Mouse (Mus musculus) forebrain, embryonic 10.5 days (tissue): ENCODE data around the gene Pitpnc1. TPM values are rescaled to one million over a fixed set of nuclear protein-coding genes. Genes with fewer than 3 reads are reported as not detected.

Source experiments
- DNase-seq: peaks from one replicate; pipeline ENCODE4 v3.0.0-alpha.2; 2017; ENCODE audit warnings: low spot score; ENCODE audit errors: extremely low spot score
- H3K27ac ChIP-seq: fragments of 300-500 bp; sonication (generic); 2 replicates; pipeline ENCODE4 v1.5.1; 2016; ENCODE audit warnings: mild to moderate bottlenecking
- H3K27me3 ChIP-seq: fragments of 300-500 bp; sonication (generic); 2 replicates; pipeline ENCODE4 v1.6.1; 2016; ENCODE audit warnings: mild to moderate bottlenecking; ENCODE audit not compliant: poor library complexity, severe bottlenecking
- H3K36me3 ChIP-seq: fragments of 300-500 bp; sonication (generic); replicated peaks from 2 replicates; pipeline ENCODE4 v1.6.1; 2016; ENCODE audit warnings: mild to moderate bottlenecking, moderate library complexity
- H3K4me1 ChIP-seq: fragments of 300-500 bp; sonication (generic); 2 replicates; pipeline ENCODE4 v1.6.1; 2016
- H3K4me3 ChIP-seq: fragments of 300-500 bp; sonication (generic); 2 replicates; pipeline ENCODE4 v1.5.1; 2016; ENCODE audit warnings: mild to moderate bottlenecking, moderate library complexity
- H3K9me3 ChIP-seq: fragments of 300-500 bp; sonication (generic); 2 replicates; pipeline ENCODE4 v1.6.1; 2016; ENCODE audit warnings: mild to moderate bottlenecking, moderate library complexity
- WGBS: fragments of 180-500 bp; shearing (Covaris S2); methylation state at CpG from one replicate; pipeline ENCODE4 v1.1.7; 2016; 5-methylcytosine and 5-hydroxymethylcytosine counted together
- polyA plus RNA-seq: library from polyadenylated mRNA; unstranded; fragments of >200 nt; fragmentation: Nextera tagmentation; extraction: Ambion mirVana; gene quantifications from 2 replicates; pipeline ENCODE4 v1.2.1, GENCODE M21; 2016

The Pitpnc1 gene
- polyA plus RNA-seq, 1 experiment from 2014 or later = 26.8 TPM

- 83% methylated on average over 13 of the region's 13 CpGs for WGBS
- no peak overlapping the region for H3K27ac ChIP-seq
- no peak overlapping the region for H3K4me3 ChIP-seq
- no peaks in the 10 kb centered on the region for H3K36me3 ChIP-seq
- DNase-seq = no peak
- peaks cover 15% of the 10 kb centered on the region for H3K4me1 ChIP-seq
- no peaks in the 10 kb centered on the region for H3K27me3 ChIP-seq
- H3K9me3 ChIP-seq = no peaks in the 10 kb centered on the region
Observed at GRCm38 (mm10) chr11:107365938-107366712, 104.4 kb downstream of the Pitpnc1 start.

DNA sequence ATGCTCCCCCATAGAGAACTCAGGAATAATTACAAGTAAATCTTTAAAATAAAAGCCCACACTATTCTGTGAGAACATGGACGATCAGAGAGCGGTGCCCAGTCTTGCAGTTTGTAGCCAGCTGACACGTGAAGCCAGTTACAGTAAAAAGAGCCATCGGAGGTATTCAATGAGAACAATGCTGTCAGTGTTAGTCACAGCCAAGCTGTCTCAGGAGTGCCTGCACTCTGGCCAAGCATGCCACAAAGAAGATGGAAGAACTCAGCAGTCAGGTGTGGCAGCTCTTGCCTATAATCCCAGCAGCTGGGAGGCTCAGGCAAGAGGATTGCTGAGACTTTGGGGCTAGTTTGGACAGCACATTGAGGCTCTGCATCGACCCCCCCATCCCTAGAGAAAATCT lies 111.8 kb downstream of the Pitpnc1 start:
- DNase-seq = no peak
- H3K4me3 ChIP-seq = no peak overlapping the region

GRCm38 (mm10) chr11:107356224-107356623 lies 114.3 kb downstream of the Pitpnc1 start:
- Histone ChIP-seq H3K27me3 (no peaks in the 10 kb centered on the region), H3K36me3 (no peaks in the 10 kb centered on the region; the same call in 1 of the 2 replicates), H3K9me3 (no peaks in the 10 kb centered on the region), H3K4me1 (peaks cover 42% of the 10 kb centered on the region), H3K4me3 (no peak overlapping the region), H3K27ac (no peak overlapping the region)
- 70% methylated on average over 7 of the region's 7 CpGs for WGBS
- DNase-seq = no peak

More for the DNA sequence above, 111.8 kb downstream of the Pitpnc1 start:
- Histone ChIP-seq H3K36me3 (no peaks in the 10 kb centered on the region), H3K27ac (no peak overlapping the region), H3K9me3 (no peaks in the 10 kb centered on the region), H3K27me3 (no peaks in the 10 kb centered on the region), H3K4me1 (peaks cover 34% of the 10 kb centered on the region)
- WGBS = 86% methylated on average over 5 of the region's 5 CpGs

- 71% methylated on average over 3 of the region's 3 CpGs for WGBS
- H3K36me3 ChIP-seq = peaks cover 3% of the 10 kb centered on the region
Observed at GRCm38 (mm10) chr11:107355526-107355925, 115.0 kb downstream of the Pitpnc1 start.

GRCm38 (mm10) chr11:107354499-107355143 lies 115.9 kb downstream of the Pitpnc1 start:
- Histone ChIP-seq H3K9me3 (no peaks in the 10 kb centered on the region), H3K4me1 (peaks cover 42% of the 10 kb centered on the region), H3K4me3 (no peak overlapping the region), H3K36me3 (peaks cover 12% of the 10 kb centered on the region), H3K27me3 (no peaks in the 10 kb centered on the region), H3K27ac (no peak overlapping the region)
- no peak for DNase-seq
- WGBS = 92% methylated on average over 8 of the region's 8 CpGs

More at GRCm38 (mm10) chr11:107355526-107355925, 115.0 kb downstream of the Pitpnc1 start:
- peaks cover 42% of the 10 kb centered on the region for H3K4me1 ChIP-seq
- DNase-seq = no peak
- 0 out of 2 replicates have a peak overlapping the region, but pooled peaks have one; percentile 20 for H3K27ac ChIP-seq
- no peak overlapping the region for H3K4me3 ChIP-seq
- H3K27me3 ChIP-seq = no peaks in the 10 kb centered on the region
- H3K9me3 ChIP-seq = no peaks in the 10 kb centered on the region

- H3K27ac ChIP-seq = 0 out of 2 replicates have a peak overlapping the region, but pooled peaks have one; percentile 25
- DNase-seq = no peak
- H3K4me3 ChIP-seq = no peak overlapping the region
- peaks cover 39% of the 10 kb centered on the region for H3K4me1 ChIP-seq
- WGBS = 17% methylated on average over 7 of the region's 7 CpGs
- H3K27me3 ChIP-seq = no peaks in the 10 kb centered on the region
- peaks cover 16% of the 10 kb centered on the region for H3K36me3 ChIP-seq
- no peaks in the 10 kb centered on the region for H3K9me3 ChIP-seq
Observed at GRCm38 (mm10) chr11:107352596-107352995, 117.9 kb downstream of the Pitpnc1 start.

DNA sequence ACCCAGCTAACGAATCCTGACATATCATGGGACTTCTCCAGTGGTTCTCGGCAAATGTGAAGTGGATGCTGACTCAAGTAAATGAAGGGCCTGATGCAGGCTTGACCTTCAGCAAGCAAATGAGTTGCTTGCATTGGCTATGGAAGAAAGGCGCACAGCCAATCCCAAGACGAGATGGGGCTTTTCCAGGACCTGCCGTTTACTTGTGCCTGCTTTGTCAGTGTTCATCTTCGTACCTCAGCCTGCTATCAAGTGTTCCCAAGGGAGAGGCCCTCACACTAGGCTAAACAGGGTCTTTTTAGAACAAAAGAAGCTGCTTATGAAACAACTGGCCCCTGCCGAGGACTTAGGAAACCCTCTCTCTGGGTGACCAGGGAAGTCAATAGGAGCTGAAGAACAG lies 120.7 kb downstream of the Pitpnc1 start:
- H3K27me3 ChIP-seq = no peaks in the 10 kb centered on the region

DNA sequence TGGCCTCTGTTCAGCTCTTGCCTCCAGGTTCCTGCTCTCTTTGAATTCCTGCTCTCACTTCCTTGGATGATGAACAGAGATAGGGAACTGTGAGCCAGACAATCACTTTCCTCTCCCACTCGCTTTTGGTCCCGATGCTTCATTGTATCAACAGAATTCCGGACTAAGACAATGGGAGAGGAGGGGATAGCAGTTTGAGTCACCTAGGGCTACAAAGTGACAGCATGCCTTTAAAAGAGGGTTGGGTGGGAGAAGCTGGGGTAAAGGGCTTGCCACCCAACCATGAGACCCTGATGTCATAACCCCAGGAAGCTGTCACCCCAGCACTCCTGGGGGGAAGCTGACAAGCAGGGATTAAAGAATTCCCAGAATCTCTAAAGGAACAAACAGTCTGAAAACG lies 127.5 kb downstream of the Pitpnc1 start:
- Histone ChIP-seq H3K36me3 (no peaks in the 10 kb centered on the region), H3K4me1 (peaks cover 35% of the 10 kb centered on the region), H3K9me3 (no peaks in the 10 kb centered on the region), H3K4me3 (no peak overlapping the region), H3K27me3 (no peaks in the 10 kb centered on the region), H3K27ac (no peak overlapping the region)
- DNase-seq = no peak
- WGBS = 86% methylated on average over 4 of the region's 4 CpGs

More for the DNA sequence above, 120.7 kb downstream of the Pitpnc1 start:
- H3K9me3 ChIP-seq = no peaks in the 10 kb centered on the region
- no peak overlapping the region for H3K4me3 ChIP-seq
- DNase-seq = no peak
- WGBS = 88% methylated on average over 7 of the region's 7 CpGs
- H3K27ac ChIP-seq = no peak overlapping the region
- H3K4me1 ChIP-seq = peaks cover 18% of the 10 kb centered on the region
- H3K36me3 ChIP-seq = peaks cover 16% of the 10 kb centered on the region

DNA sequence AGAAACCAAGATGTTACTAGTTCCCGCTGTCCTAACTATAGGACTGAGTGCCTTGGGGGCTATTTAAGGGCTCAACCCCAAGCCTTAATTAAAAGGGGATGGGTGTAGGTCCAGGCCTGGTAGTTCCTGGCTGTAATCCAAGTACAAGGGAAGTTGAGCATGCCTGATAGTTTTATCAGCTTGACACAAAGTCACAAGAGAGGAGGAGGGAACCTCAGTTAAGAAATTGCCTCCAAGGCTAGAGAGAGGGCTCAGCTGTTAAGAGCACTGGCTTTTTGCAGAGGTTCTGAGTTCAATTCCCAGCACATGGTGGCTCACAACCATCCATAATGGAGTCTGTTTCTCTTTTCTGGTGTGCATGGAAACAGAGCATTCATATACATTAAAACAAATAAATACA lies 128.1 kb downstream of the Pitpnc1 start:
- H3K36me3 ChIP-seq = no peaks in the 10 kb centered on the region
- H3K9me3 ChIP-seq = no peaks in the 10 kb centered on the region
- peaks cover 41% of the 10 kb centered on the region for H3K4me1 ChIP-seq
- no peak overlapping the region for H3K4me3 ChIP-seq
- 82% methylated on average over 1 of the region's 1 CpGs for WGBS
- DNase-seq = no peak
- no peak overlapping the region for H3K27ac ChIP-seq
- no peaks in the 10 kb centered on the region for H3K27me3 ChIP-seq

GRCm38 (mm10) chr11:107341293-107341692 lies 129.2 kb downstream of the Pitpnc1 start:
- 65% methylated on average over 15 of the region's 15 CpGs for WGBS
- Histone ChIP-seq H3K9me3 (no peaks in the 10 kb centered on the region), H3K4me3 (no peak overlapping the region), H3K36me3 (no peaks in the 10 kb centered on the region), H3K27me3 (no peaks in the 10 kb centered on the region), H3K4me1 (peaks cover 50% of the 10 kb centered on the region), H3K27ac (peak overlapping the region; percentile 56; the same call in 1 of the 2 replicates)
- no peak for DNase-seq

- Histone ChIP-seq H3K36me3 (peaks cover 4% of the 10 kb centered on the region), H3K4me1 (peaks cover 50% of the 10 kb centered on the region), H3K27ac (no peak overlapping the region), H3K9me3 (no peaks in the 10 kb centered on the region), H3K27me3 (no peaks in the 10 kb centered on the region), H3K4me3 (no peak overlapping the region)
- WGBS = 24% methylated on average over 2 of the region's 2 CpGs
- no peak for DNase-seq
Observed at GRCm38 (mm10) chr11:107340793-107341192, 129.7 kb downstream of the Pitpnc1 start.

DNA sequence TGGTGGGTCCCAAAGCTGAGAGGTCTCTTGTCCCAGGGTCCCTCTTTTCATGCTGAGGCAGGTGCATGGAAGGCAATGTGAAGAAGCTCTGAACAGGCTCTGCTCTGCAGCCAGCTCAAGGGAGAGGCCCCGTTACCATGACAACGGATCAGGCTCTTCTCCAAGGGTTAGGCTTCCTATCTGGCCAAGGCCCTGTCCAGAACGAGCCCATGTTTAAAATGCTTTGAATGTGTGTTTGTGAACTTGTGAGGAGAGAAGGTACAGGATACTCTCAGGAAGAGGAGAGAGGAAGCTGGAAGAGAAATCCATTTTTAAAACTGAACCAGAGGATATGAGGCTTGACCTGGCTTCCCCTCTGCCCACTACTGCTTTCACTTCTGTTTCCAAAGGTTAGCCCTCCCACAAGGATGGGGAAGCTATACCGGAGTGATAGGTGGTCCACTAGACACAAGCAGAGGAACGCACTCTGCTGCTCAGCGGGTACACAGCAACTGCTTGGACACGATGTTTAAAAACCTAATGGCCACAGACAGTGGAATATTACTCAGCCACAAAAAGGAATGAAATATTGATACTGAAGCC lies 131.2 kb downstream of the Pitpnc1 start:
- WGBS = 77% methylated on average over 7 of the region's 7 CpGs
- DNase-seq = no peak
- peak overlapping the region; percentile 35; the same call in 1 of the 2 replicates for H3K27ac ChIP-seq
- peaks cover 18% of the 10 kb centered on the region for H3K36me3 ChIP-seq
- H3K4me1 ChIP-seq = peaks cover 50% of the 10 kb centered on the region
- H3K9me3 ChIP-seq = no peaks in the 10 kb centered on the region; the same call in 1 of the 2 replicates
- H3K4me3 ChIP-seq = no peak overlapping the region
- no peaks in the 10 kb centered on the region for H3K27me3 ChIP-seq
